Mouse (Mus musculus): ENCODE data around the gene Muc13.

GRCm38 (mm10) chr16:33751152-33751551, 42.7 kb upstream of the Muc13 start:
- TF ChIP-seq CTCF (IDR thresholded peaks at IDR 0.05; ENCODE audit: low read depth) = no peak
- TF ChIP-seq EP300 (IDR thresholded peaks at IDR 0.05; ENCODE audit: low read depth) = no peak
